Mouse (Mus musculus): ENCODE results near the gene Tmem59. TPM values are rescaled to one million over a fixed set of nuclear protein-coding genes. Genes with fewer than 3 reads are reported as not detected.

The Tmem59 gene
- polyA plus RNA-seq, 1 experiment from 2014 or later = 352 TPM

DNA sequence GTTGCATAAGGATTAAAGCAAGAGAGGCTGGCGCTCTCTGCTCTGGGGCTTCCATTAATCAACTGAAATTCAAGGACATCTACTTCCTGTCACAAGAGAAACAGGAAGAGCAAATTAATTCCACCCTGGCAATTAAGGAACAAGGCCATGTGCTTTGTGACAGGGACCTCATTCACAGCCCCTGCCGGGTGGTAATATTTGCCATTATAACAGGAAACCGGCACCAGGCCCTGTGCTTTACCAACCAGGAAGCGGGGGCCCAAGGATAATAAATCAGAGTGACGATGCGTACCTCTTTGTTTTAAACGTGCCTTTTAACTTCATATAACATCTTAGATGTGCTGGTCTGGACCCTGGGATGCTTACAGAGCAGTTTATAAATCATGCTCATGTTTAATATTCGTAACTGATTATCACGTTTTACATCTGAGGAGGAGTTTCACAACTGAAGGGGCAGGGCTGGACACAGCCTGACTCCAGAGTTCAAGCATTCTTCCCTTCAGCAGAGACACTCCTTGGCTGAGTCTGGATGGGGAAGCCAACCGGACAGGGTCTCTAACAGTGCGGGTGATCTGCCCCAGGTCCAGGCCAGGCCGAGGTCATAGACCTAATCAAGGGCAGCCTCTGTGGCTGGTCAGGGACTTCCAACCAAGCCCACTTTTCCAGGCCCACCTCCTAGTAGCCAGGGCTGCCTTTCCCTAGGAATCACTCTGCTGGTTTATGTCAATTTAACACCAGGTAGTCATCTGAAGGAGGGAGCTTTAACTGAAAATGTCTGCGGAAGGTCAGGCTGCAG, 38.2 kb upstream of the Tmem59 start:
- ATAC-seq (ENCODE audit: insufficient number of reproducible peaks, insufficient read depth, low FRiP score, low read depth) = no peak
- 63% methylated on average over 13 of the region's 13 CpGs for WGBS

DNA sequence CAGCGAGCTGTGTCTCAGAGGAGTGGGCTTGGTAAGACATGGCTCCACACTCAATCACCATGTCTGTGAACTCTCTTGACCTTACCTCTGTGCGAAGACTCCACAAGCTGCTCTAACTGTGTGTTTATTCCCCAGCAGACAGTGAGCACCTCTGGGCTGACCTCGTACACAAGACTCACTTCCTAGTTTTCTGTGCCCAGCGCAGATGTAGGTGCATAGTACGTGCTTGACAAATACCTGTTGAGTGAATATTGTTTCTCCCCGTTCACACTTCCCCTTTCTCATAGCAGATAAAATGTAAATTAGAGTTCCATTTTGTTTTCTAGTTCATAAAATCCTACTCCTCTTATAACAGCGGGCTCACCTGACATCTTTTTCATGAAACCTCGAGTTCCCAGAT, 34.7 kb upstream of the Tmem59 start:
- Histone ChIP-seq H3K4me2 (ENCODE audit: low read length) (no peak overlapping the region), H3K27ac (replicated peaks in 1 of 2; ENCODE audit: control insufficient read depth in 1 of 2, insufficient read depth in 1 of 2, low read depth in 2 of 2, low read length in 2 of 2) (no peak overlapping the region), H3K4me1 (ENCODE audit: control insufficient read depth in 2 of 2, insufficient read depth in 2 of 2, low read length in 2 of 2) (peaks cover 3 to 11% of the 10 kb centered on the region in 2 experiments; a peak in 2 of 4 replicates), H3K9ac (ENCODE audit: low read length) (no peak overlapping the region), H3K4me3 (ENCODE audit: control insufficient read depth in 1 of 2, insufficient read depth in 1 of 2, low read depth in 1 of 2, low read length in 2 of 2) (no peak overlapping the region), H3K9me3 (ENCODE audit: control insufficient read depth, low read length) (no peaks in the 10 kb centered on the region), H3K27me3 (ENCODE audit: control insufficient read depth, insufficient read depth, low read length) (no peaks in the 10 kb centered on the region), H3K36me3 (ENCODE audit: control insufficient read depth, insufficient read depth, low read length) (peaks cover 30% of the 10 kb centered on the region)
- ATAC-seq (ENCODE audit: insufficient number of reproducible peaks, insufficient read depth, low FRiP score, low read depth) = no peak
- WGBS = 85% methylated on average over 8 of the region's 8 CpGs

More for the DNA sequence above, 38.2 kb upstream of the Tmem59 start:
- Histone ChIP-seq H3K27me3 (ENCODE audit: control insufficient read depth, insufficient read depth, low read length) (no peaks in the 10 kb centered on the region), H3K36me3 (ENCODE audit: control insufficient read depth, insufficient read depth, low read length) (peaks cover 13% of the 10 kb centered on the region), H3K9me3 (ENCODE audit: control insufficient read depth, low read length) (no peaks in the 10 kb centered on the region), H3K4me3 (ENCODE audit: control insufficient read depth in 1 of 2, insufficient read depth in 1 of 2, low read depth in 1 of 2, low read length in 2 of 2) (no peak overlapping the region), H3K4me2 (ENCODE audit: low read length) (no peak overlapping the region), H3K9ac (ENCODE audit: low read length) (no peak overlapping the region; the same call in 1 of the 2 replicates), H3K27ac (replicated peaks in 1 of 2; ENCODE audit: control insufficient read depth in 1 of 2, insufficient read depth in 1 of 2, low read depth in 2 of 2, low read length in 2 of 2) (no peak overlapping the region), H3K4me1 (ENCODE audit: control insufficient read depth in 2 of 2, insufficient read depth in 2 of 2, low read length in 2 of 2) (peaks cover 12 to 17% of the 10 kb centered on the region in 2 experiments; a peak in 2 of 4 replicates)

DNA sequence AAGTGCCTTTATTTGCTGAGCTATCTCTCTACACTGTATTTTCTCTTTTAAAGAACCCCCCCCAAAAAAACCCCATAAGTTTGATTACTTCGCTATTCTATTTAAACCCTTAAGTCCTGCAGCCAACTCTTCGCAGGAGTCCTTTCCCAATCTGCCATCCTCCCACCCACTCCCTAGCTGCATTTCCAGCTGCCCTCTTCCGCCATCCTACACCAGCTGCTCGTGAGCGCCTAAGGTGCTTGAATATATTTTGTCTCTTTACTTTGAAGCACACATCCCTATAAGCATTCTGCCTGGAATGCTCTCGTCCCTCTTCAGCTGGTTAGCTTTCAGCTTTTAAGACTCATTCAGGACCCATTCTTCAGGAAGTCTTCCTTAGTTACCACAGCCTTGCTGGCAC, 27.2 kb upstream of the Tmem59 start:
- ATAC-seq (ENCODE audit: insufficient number of reproducible peaks, insufficient read depth, low FRiP score, low read depth) = no peak
- Histone ChIP-seq H3K36me3 (ENCODE audit: control insufficient read depth, insufficient read depth, low read length) (peaks cover 15% of the 10 kb centered on the region), H3K4me3 (ENCODE audit: control insufficient read depth in 1 of 2, insufficient read depth in 1 of 2, low read depth in 1 of 2, low read length in 2 of 2) (no peak overlapping the region), H3K27ac (replicated peaks in 1 of 2; ENCODE audit: control insufficient read depth in 1 of 2, insufficient read depth in 1 of 2, low read depth in 2 of 2, low read length in 2 of 2) (no peak overlapping the region), H3K9me3 (ENCODE audit: control insufficient read depth, low read length) (no peaks in the 10 kb centered on the region), H3K9ac (ENCODE audit: low read length) (no peak overlapping the region), H3K4me1 (ENCODE audit: control insufficient read depth in 2 of 2, insufficient read depth in 2 of 2, low read length in 2 of 2) (no peaks in the 10 kb centered on the region), H3K27me3 (ENCODE audit: control insufficient read depth, insufficient read depth, low read length) (no peaks in the 10 kb centered on the region), H3K4me2 (ENCODE audit: low read length) (no peak overlapping the region)
- WGBS = 86% methylated on average over 6 of the region's 6 CpGs

DNA sequence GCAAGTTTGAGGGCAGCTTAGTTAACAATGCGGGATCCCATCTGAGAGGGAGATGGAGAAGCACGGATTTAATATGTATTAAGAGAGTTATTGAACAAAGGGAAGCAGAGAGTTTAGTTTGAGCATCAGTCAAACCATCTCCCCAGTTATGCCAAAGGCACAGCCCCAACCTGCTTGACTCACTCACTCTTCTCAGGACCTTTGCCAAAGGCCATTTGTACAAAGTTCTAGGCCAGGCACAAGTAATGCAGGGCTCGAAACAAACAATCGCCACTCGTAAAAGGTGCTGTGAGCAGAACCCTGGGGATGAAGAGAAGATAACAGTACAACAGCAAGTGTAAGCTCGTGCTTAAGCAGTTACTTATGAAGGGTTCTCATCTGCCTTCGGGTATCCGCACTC, 25.6 kb upstream of the Tmem59 start:
- Histone ChIP-seq H3K9me3 (ENCODE audit: control insufficient read depth, low read length) (no peaks in the 10 kb centered on the region), H3K4me1 (ENCODE audit: control insufficient read depth in 2 of 2, insufficient read depth in 2 of 2, low read length in 2 of 2) (peaks cover 2 to 7% of the 10 kb centered on the region in 2 experiments; a peak in 2 of 4 replicates), H3K4me2 (ENCODE audit: low read length) (no peak overlapping the region), H3K4me3 (ENCODE audit: control insufficient read depth in 1 of 2, insufficient read depth in 1 of 2, low read depth in 1 of 2, low read length in 2 of 2) (no peak overlapping the region), H3K27me3 (ENCODE audit: control insufficient read depth, insufficient read depth, low read length) (no peaks in the 10 kb centered on the region), H3K27ac (replicated peaks in 1 of 2; ENCODE audit: control insufficient read depth in 1 of 2, insufficient read depth in 1 of 2, low read depth in 2 of 2, low read length in 2 of 2) (no peak overlapping the region), H3K36me3 (ENCODE audit: control insufficient read depth, insufficient read depth, low read length) (no peaks in the 10 kb centered on the region; the same call in 1 of the 2 replicates), H3K9ac (ENCODE audit: low read length) (no peak overlapping the region)
- 89% methylated on average over 8 of the region's 8 CpGs for WGBS
- ATAC-seq (ENCODE audit: insufficient number of reproducible peaks, insufficient read depth, low FRiP score, low read depth) = no peak

DNA sequence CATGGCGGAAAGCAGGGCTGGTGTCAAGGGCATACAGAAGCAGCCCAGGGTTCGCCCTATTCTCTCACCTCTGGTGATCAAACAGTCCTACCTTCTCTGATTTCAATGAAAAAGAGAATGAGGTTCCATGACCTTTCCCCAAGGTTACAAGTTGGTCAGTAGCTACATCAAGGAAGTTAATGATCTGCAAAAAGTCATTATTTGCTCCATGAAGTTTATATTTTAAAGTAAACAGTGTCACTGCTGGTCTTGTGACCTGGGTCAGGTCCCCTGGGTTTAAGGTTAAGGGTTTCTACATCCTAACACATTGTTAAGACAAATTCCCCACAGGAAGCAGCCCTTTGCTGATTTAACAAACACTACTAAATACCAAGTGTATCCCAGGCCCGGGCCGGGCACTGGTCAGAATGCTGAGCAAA, 21.2 kb upstream of the Tmem59 start:
- Histone ChIP-seq H3K36me3 (ENCODE audit: control insufficient read depth, insufficient read depth, low read length) (peaks cover 28% of the 10 kb centered on the region), H3K4me3 (ENCODE audit: control insufficient read depth in 1 of 2, insufficient read depth in 1 of 2, low read depth in 1 of 2, low read length in 2 of 2) (no peak overlapping the region), H3K9ac (ENCODE audit: low read length) (no peak overlapping the region), H3K4me1 (ENCODE audit: control insufficient read depth in 2 of 2, insufficient read depth in 2 of 2, low read length in 2 of 2) (peaks cover 2 to 8% of the 10 kb centered on the region in 2 experiments; a peak in 2 of 4 replicates), H3K9me3 (ENCODE audit: control insufficient read depth, low read length) (no peaks in the 10 kb centered on the region), H3K27me3 (ENCODE audit: control insufficient read depth, insufficient read depth, low read length) (no peaks in the 10 kb centered on the region), H3K27ac (replicated peaks in 1 of 2; ENCODE audit: control insufficient read depth in 1 of 2, insufficient read depth in 1 of 2, low read depth in 2 of 2, low read length in 2 of 2) (no peak overlapping the region), H3K4me2 (ENCODE audit: low read length) (no peak overlapping the region)
- ATAC-seq (ENCODE audit: insufficient number of reproducible peaks, insufficient read depth, low FRiP score, low read depth) = no peak
- 75% methylated on average over 4 of the region's 4 CpGs for WGBS

DNA sequence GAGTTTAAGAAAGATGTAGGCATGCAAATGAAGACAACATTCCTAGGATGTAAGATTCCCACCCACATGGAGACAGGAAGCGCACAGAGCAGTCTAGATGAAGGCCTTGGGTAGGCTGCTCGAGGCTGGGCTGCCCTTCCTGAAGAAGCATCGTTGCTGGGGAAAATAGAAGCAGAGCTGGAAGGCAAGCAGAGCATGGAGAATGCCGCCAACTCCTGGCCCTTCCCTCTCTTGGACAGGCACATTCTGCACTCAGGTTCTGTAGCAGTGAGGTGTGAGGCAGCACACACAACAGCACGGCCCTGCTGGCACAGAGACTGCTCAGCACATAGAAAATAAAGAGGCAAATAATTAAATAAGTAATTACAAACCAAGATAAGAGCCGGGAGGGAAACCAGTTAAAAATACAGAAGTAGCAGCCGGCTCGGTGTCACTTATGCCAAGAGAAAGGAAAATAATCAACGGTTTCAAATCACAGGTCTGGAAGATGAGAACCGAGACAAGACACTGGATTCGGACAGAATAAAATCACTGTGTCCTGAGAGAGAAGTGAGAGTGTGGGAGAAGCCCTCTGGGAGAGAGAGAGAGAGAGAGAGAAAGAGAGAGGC, 18.9 kb upstream of the Tmem59 start:
- no peak overlapping the region for H3K4me2 ChIP-seq (ENCODE audit: low read length)
- 80% methylated on average over 11 of the region's 11 CpGs for WGBS
- peaks cover 32% of the 10 kb centered on the region for H3K36me3 ChIP-seq (ENCODE audit: control insufficient read depth, insufficient read depth, low read length)

DNA sequence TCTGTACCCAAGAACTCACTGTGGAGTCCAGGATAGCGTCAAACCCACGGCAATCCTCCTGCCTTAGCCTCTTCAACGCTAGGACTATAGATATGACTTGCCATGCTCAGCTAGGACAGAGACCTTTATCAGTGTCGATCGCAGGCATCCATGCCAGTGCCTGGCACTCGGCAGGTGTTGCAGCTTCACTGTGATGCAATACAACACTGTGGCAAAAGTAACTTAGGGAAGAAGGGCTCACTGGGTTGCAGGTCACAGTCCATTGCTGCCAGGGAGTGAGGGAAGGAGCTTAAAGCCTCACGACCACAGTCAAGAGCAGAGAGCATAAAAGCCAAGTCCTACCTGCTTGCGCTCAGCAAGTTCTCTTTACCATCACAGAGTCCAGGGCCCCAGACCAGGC, 18.0 kb upstream of the Tmem59 start:
- 81% methylated on average over 8 of the region's 8 CpGs for WGBS
- Histone ChIP-seq H3K27me3 (ENCODE audit: control insufficient read depth, insufficient read depth, low read length) (no peaks in the 10 kb centered on the region), H3K4me1 (ENCODE audit: control insufficient read depth in 2 of 2, insufficient read depth in 2 of 2, low read length in 2 of 2) (peaks cover 2 to 10% of the 10 kb centered on the region in 2 experiments; a peak in 2 of 4 replicates), H3K36me3 (ENCODE audit: control insufficient read depth, insufficient read depth, low read length) (peaks cover 41% of the 10 kb centered on the region), H3K4me2 (ENCODE audit: low read length) (no peak overlapping the region), H3K9me3 (ENCODE audit: control insufficient read depth, low read length) (no peaks in the 10 kb centered on the region), H3K9ac (ENCODE audit: low read length) (no peak overlapping the region), H3K4me3 (ENCODE audit: control insufficient read depth in 1 of 2, insufficient read depth in 1 of 2, low read depth in 1 of 2, low read length in 2 of 2) (no peak overlapping the region), H3K27ac (replicated peaks in 1 of 2; ENCODE audit: control insufficient read depth in 1 of 2, insufficient read depth in 1 of 2, low read depth in 2 of 2, low read length in 2 of 2) (no peak overlapping the region)
- ATAC-seq (ENCODE audit: insufficient number of reproducible peaks, insufficient read depth, low FRiP score, low read depth) = no peak

More for the DNA sequence above, 18.9 kb upstream of the Tmem59 start:
- Histone ChIP-seq H3K9ac (ENCODE audit: low read length) (no peak overlapping the region), H3K4me3 (ENCODE audit: control insufficient read depth in 1 of 2, insufficient read depth in 1 of 2, low read depth in 1 of 2, low read length in 2 of 2) (no peak overlapping the region), H3K9me3 (ENCODE audit: control insufficient read depth, low read length) (no peaks in the 10 kb centered on the region), H3K27ac (replicated peaks in 1 of 2; ENCODE audit: control insufficient read depth in 1 of 2, insufficient read depth in 1 of 2, low read depth in 2 of 2, low read length in 2 of 2) (no peak overlapping the region), H3K27me3 (ENCODE audit: control insufficient read depth, insufficient read depth, low read length) (no peaks in the 10 kb centered on the region), H3K4me1 (ENCODE audit: control insufficient read depth in 2 of 2, insufficient read depth in 2 of 2, low read length in 2 of 2) (peaks cover 2 to 10% of the 10 kb centered on the region in 2 experiments; a peak in 2 of 4 replicates)
- ATAC-seq (ENCODE audit: insufficient number of reproducible peaks, insufficient read depth, low FRiP score, low read depth) = no peak

Measured in heart, embryonic 14.5 days (tissue).